Mouse (Mus musculus) right cerebral cortex, postnatal 4 days (tissue): ENCODE data around the gene Pdzd7.

Experiments
- DNase-seq: peaks from one replicate; pipeline ENCODE4 v3.0.0-alpha.2; 2022

Pdzd7 gene

DNA sequence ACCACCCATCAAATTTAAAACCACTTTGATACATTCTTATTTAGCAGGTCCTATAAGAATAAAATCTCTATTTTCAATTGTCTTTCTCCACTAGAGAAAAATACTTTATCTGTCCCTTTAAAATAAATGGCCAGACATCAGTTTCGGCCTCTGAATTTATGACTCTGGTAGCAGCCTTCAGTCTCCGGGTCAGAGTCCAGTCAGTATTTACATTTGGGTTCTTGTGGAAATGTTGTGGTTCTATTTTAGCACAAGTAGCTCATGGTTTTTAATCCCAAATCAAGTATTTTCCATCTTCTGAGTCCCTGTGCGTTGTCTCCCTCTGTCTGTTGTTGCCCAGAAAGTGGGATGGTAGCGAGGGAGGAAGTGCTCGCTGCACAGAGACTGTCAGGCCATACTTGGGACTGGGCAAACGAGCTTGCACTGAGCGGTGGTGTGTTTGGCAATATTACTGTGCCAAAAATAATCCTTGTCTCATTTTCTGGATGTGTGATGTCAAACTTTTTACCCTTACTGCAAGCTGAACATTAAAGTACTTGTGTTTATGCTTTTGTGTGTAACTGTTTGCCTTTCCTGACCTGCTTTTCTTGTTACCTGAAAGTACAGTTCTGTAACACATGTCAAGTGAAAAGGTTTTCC lies 62.9 kb downstream of the Pdzd7 start:
- DNase-seq, result no peak

- DNase-seq, result no peak
Measured at GRCm38 (mm10) chr19:44980787-44981186, 64.7 kb downstream of the Pdzd7 start.

GRCm38 (mm10) chr19:44977148-44977547 lies 68.4 kb downstream of the Pdzd7 start:
- no peak for DNase-seq
